Mouse (Mus musculus) urinary bladder, postnatal 36 days (tissue): ENCODE measurements around the gene Rrp12.
"Not testable (repeated sequence)": the region's sequence is repeated elsewhere in the genome, so short reads cannot be mapped to it uniquely, and the experiment has no call there.

ENCODE experiments used
- DNase-seq, 2 experiments: peaks; one replicate each; pipeline ENCODE4 v3.0.0; 2022; ENCODE audit warnings: low spot score in 2 of 2, mixed read lengths in 1 of 2

Rrp12 gene

GRCm38 (mm10) chr19:41847992-41848851 is 47.8 kb downstream of the Rrp12 start, which contains the start of gene Frat2:
TSS of gene Frat2 (minus strand) at chr19:41848132.
- DNase-seq, result peak; percentile 83 to 87

- DNase-seq, result not testable (repeated sequence)
Measured at GRCm38 (mm10) chr19:41847614-41847991, 48.4 kb downstream of the Rrp12 start.

GRCm38 (mm10) chr19:41847091-41847581 is 48.8 kb downstream of the Rrp12 start:
- peak; percentile 24 to 27 for DNase-seq

- DNase-seq, result no peak
Measured at GRCm38 (mm10) chr19:41846366-41847090, 49.4 kb downstream of the Rrp12 start.

GRCm38 (mm10) chr19:41844345-41844744 is 51.6 kb downstream of the Rrp12 start:
- DNase-seq, result no peak

GRCm38 (mm10) chr19:41842706-41843105 is 53.3 kb downstream of the Rrp12 start:
- DNase-seq, result no peak

- no peak for DNase-seq
Measured at GRCm38 (mm10) chr19:41842196-41842595, 53.8 kb downstream of the Rrp12 start.

GRCm38 (mm10) chr19:41841105-41841750 is 54.7 kb downstream of the Rrp12 start:
- no peak for DNase-seq

- no peak for DNase-seq
Measured at GRCm38 (mm10) chr19:41839685-41840084, 56.3 kb downstream of the Rrp12 start.

- DNase-seq, result no peak
Measured at GRCm38 (mm10) chr19:41838808-41839207, 57.2 kb downstream of the Rrp12 start.

- peak; percentile 56 to 66 for DNase-seq
Measured at GRCm38 (mm10) chr19:41837917-41838261, 58.1 kb downstream of the Rrp12 start.

- DNase-seq, result no peak
Measured at GRCm38 (mm10) chr19:41837194-41837916, 58.6 kb downstream of the Rrp12 start.

- no peak for DNase-seq
Measured at GRCm38 (mm10) chr19:41836719-41837118, 59.3 kb downstream of the Rrp12 start.

GRCm38 (mm10) chr19:41835816-41836215 is 60.2 kb downstream of the Rrp12 start:
- peak in 1 of 2 experiments; percentile 31 for DNase-seq

GRCm38 (mm10) chr19:41835407-41835806 is 60.6 kb downstream of the Rrp12 start:
- no peak for DNase-seq

GRCm38 (mm10) chr19:41832501-41833201 is 63.3 kb downstream of the Rrp12 start:
- DNase-seq, result no peak

GRCm38 (mm10) chr19:41831718-41832391 is 64.1 kb downstream of the Rrp12 start:
- no peak for DNase-seq

- DNase-seq, result no peak
Measured at GRCm38 (mm10) chr19:41831101-41831570, 64.8 kb downstream of the Rrp12 start.

- no peak for DNase-seq
Measured at GRCm38 (mm10) chr19:41830106-41831031, 65.6 kb downstream of the Rrp12 start.
